In genomic region chr16:48252824-48253223, GRCm38 (mm10) we compare ENCODE assay signal across 21 mouse cellular contexts. TPM values are rescaled to one million over a fixed set of nuclear protein-coding genes. Genes with fewer than 3 reads are reported as not detected.
DNase-seq lines count a peak whose midpoint lies in the region; ATAC-seq and TF ChIP-seq lines count a peak whose summit lies in the region.
"Had no signal": no experiment of that assay in that cellular context is flagged by ENCODE, and none has a peak within 500 bp of the region (broad histone marks: within the 10 kb centered on the region; RNA-seq: fewer than 3 reads in every experiment).

No protein-coding gene starts in this region.

- 27% methylated on average over 4 of the region's 4 CpGs for WGBS in heart, embryonic 13.5 days
- 16% methylated on average over 4 of the region's 4 CpGs for WGBS in liver, embryonic 16.5 days (ENCODE audit: insufficient replicate concordance)

- H3K4me3 ChIP-seq in heart, embryonic 13.5 days: no peak overlapping the region
- no peak overlapping the region; the same call in 1 of the 2 replicates for H3K4me3 ChIP-seq in G1E (ENCODE audit: low read depth, low read length)
- H3K4me3 ChIP-seq in liver, embryonic 16.5 days (ENCODE audit: low read depth, low read length): no peak overlapping the region
- H3K4me3 ChIP-seq: embryonic facial prominence, embryonic 12.5 days; neural tube, embryonic 13.5 days had no signal

- H3K36me3 ChIP-seq in heart, embryonic 13.5 days: no peaks in the 10 kb centered on the region
- H3K36me3 ChIP-seq in G1E (replicated peaks): no peaks in the 10 kb centered on the region
- H3K36me3 ChIP-seq in liver, embryonic 16.5 days (ENCODE audit: control insufficient read depth, insufficient read depth): no peaks in the 10 kb centered on the region
- H3K36me3 ChIP-seq: embryonic facial prominence, embryonic 12.5 days; neural tube, embryonic 13.5 days had no signal

- H3K4me1 ChIP-seq in heart, embryonic 13.5 days: 0 out of 2 replicates have a peak, but pooled peaks cover 5% of the 10 kb centered on the region
- peaks cover 50% of the 10 kb centered on the region for H3K4me1 ChIP-seq in G1E (ENCODE audit: insufficient read depth, low read depth, low read length)
- H3K4me1 ChIP-seq in liver, embryonic 16.5 days (ENCODE audit: control insufficient read depth, low read depth, low read length): peaks cover 12% of the 10 kb centered on the region
- H3K4me1 ChIP-seq: embryonic facial prominence, embryonic 12.5 days; neural tube, embryonic 13.5 days had no signal

- H3K27ac ChIP-seq in heart, embryonic 13.5 days (replicated peaks): no peak overlapping the region
- peak overlapping the region; percentile 50 for H3K27ac ChIP-seq in liver, embryonic 16.5 days (ENCODE audit: low read length)
- H3K27ac ChIP-seq: embryonic facial prominence, embryonic 12.5 days; macrophage; neural tube, embryonic 13.5 days had no signal

- H3K27me3 ChIP-seq in heart, embryonic 13.5 days (replicated peaks): no peaks in the 10 kb centered on the region
- no peaks in the 10 kb centered on the region for H3K27me3 ChIP-seq in G1E (ENCODE audit: insufficient read depth, low read length)
- no peaks in the 10 kb centered on the region for H3K27me3 ChIP-seq in liver, embryonic 16.5 days (ENCODE audit: control insufficient read depth, insufficient read depth, low read depth, low read length)
- H3K27me3 ChIP-seq: embryonic facial prominence, embryonic 12.5 days; neural tube, embryonic 13.5 days had no signal

- no peak overlapping the region for H3K4me2 ChIP-seq in heart, embryonic 13.5 days
- no peak overlapping the region; the same call in 1 of the 2 replicates for H3K4me2 ChIP-seq in liver, embryonic 16.5 days (ENCODE audit: low read depth, low read length)
- H3K4me2 ChIP-seq: embryonic facial prominence, embryonic 12.5 days; neural tube, embryonic 13.5 days had no signal

- no peaks in the 10 kb centered on the region for H3K9me3 ChIP-seq in heart, embryonic 13.5 days
- H3K9me3 ChIP-seq in G1E (replicated peaks): no peaks in the 10 kb centered on the region
- no peaks in the 10 kb centered on the region for H3K9me3 ChIP-seq in liver, embryonic 16.5 days (replicated peaks; ENCODE audit: control insufficient read depth, low read length)
- H3K9me3 ChIP-seq: embryonic facial prominence, embryonic 12.5 days; neural tube, embryonic 13.5 days had no signal

- no peak overlapping the region for H3K9ac ChIP-seq in heart, embryonic 13.5 days
- no peak overlapping the region for H3K9ac ChIP-seq in liver, embryonic 16.5 days (ENCODE audit: low read depth, low read length)
- H3K9ac ChIP-seq: embryonic facial prominence, embryonic 12.5 days; neural tube, embryonic 13.5 days had no signal

- no peak for DNase-seq in heart, adult 8-10 months (ENCODE audit: low spot score)
- DNase-seq in G1E (ENCODE audit: low spot score): peak; percentile 72
- DNase-seq in ovary, postnatal 36 days (ENCODE audit: low spot score): no peak
- DNase-seq in gastrocnemius, postnatal 25 days: no peak
- DNase-seq in urinary bladder, postnatal 4 days (ENCODE audit: low spot score in 2 of 2): no peak
- DNase-seq: cerebellum, postnatal 10 days; kidney, adult 2 months; thymus, postnatal 14 days had no signal

- TF ChIP-seq CTCF in G1E (IDR thresholded peaks at IDR 0.05; ENCODE audit: low read depth, low read length): no peak

- peak; percentile 19; the same call in 1 of the 2 replicates for ATAC-seq in heart, embryonic 13.5 days (ENCODE audit: extremely low read depth, insufficient number of reproducible peaks, low FRiP score, low TSS enrichment)
- ATAC-seq in G1E (ENCODE audit: extremely low read depth, insufficient number of reproducible peaks, low FRiP score, poor library complexity, severe bottlenecking): peak; percentile 96
- peak; percentile 97 for ATAC-seq in common myeloid progenitor, adult 5-6 weeks (replicated peaks; ENCODE audit: low read depth, poor library complexity, severe bottlenecking)
- peak; percentile 94 for ATAC-seq in liver, embryonic 16.5 days (ENCODE audit: low read depth)
- ATAC-seq: forebrain, embryonic 16.5 days had no signal

RNA-seq across cellular contexts. Expression of gene Dppa4, which starts 30.7 kb away (rescaled TPM):
- polyA plus RNA-seq in heart, embryonic 13.5 days (2015; fragmentation: Nextera tagmentation; extraction: Ambion mirVana): not detected in 2 replicates
- not detected for total RNA-seq in heart, adult 8-10 months (2022)
- total RNA-seq in G1E (2014; fragmentation: Nextera tagmentation) (49.6 and 56.4 TPM in 2 replicates), G1E (2017) (73.0 and 83.9 TPM in 2 replicates)
- 10.1 and 12.0 TPM in 2 replicates for polyA plus RNA-seq in G1E (2012)
- not detected in 2 replicates for total RNA-seq in common myeloid progenitor, adult 5-6 weeks (2017)
- polyA plus RNA-seq in liver, embryonic 16.5 days (2015; fragmentation: Nextera tagmentation; extraction: Ambion mirVana): not detected in 2 replicates
- not detected for total RNA-seq in gastrocnemius, postnatal 25 days (2021)
- total RNA-seq: gastrocnemius, adult 8-10 months; layer of hippocampus, adult 8-10 months; left cerebral cortex, postnatal 25 days; midbrain, postnatal 0 days had no signal
- polyA plus RNA-seq: brain, embryonic 14.5 days; embryonic facial prominence, embryonic 12.5 days; forebrain, embryonic 16.5 days; hindbrain, embryonic 11.5 days; kidney, adult 2 months; macrophage; midbrain, postnatal 0 days; neural tube, embryonic 13.5 days had no signal

RNA-seq across cellular contexts. Expression of gene Dppa2, which starts 50.9 kb away (rescaled TPM):
- polyA plus RNA-seq in heart, embryonic 13.5 days (2015; fragmentation: Nextera tagmentation; extraction: Ambion mirVana): not detected in 2 replicates
- not detected for total RNA-seq in heart, adult 8-10 months (2022)
- 0.39 and 0.83 TPM in 2 replicates for total RNA-seq in G1E (2014; fragmentation: Nextera tagmentation)
- total RNA-seq in G1E (2017): 0.06 and 0.11 TPM in 2 replicates
- polyA plus RNA-seq in G1E (2012): not detected in 2 replicates
- total RNA-seq in common myeloid progenitor, adult 5-6 weeks (2017): not detected in 2 replicates
- not detected in 2 replicates for polyA plus RNA-seq in liver, embryonic 16.5 days (2015; fragmentation: Nextera tagmentation; extraction: Ambion mirVana)
- not detected for total RNA-seq in gastrocnemius, postnatal 25 days (2021)
- total RNA-seq: gastrocnemius, adult 8-10 months; left cerebral cortex, postnatal 25 days; midbrain, postnatal 0 days had no signal
- polyA plus RNA-seq: embryonic facial prominence, embryonic 12.5 days; forebrain, embryonic 16.5 days; hindbrain, embryonic 11.5 days; kidney, adult 2 months; macrophage; midbrain, postnatal 0 days; neural tube, embryonic 13.5 days had no signal

Comparison
In these comparisons a context has a peak if more than half of its experiments do, and no peak if none do; other contexts are left out.
1. ATAC-seq: peak in every context shown above with its lines; median percentile 97 in common myeloid progenitor, adult 5-6 weeks; 96 in G1E; 94 in liver, embryonic 16.5 days; 19 in heart, embryonic 13.5 days.
2. RNA of gene Dppa4, which starts 30.7 kb away (total RNA-seq): 49.6 to 83.9 TPM in G1E; not detected in heart, adult 8-10 months, not detected in common myeloid progenitor, adult 5-6 weeks and not detected in gastrocnemius, postnatal 25 days; every median in the first group is over 10 times any median in the second.